Mouse (Mus musculus): ENCODE data around the gene Hoxb5. TPM values are rescaled to one million over a fixed set of nuclear protein-coding genes. Genes with fewer than 3 reads are reported as not detected.

Gene Hoxb5
- polyA plus RNA-seq, 1 experiment from 2014 or later = 0.67 TPM

GRCm38 (mm10) chr11:96282795-96283430 is 20.2 kb upstream of the Hoxb5 start:
- under 1% methylated on average over 49 of the region's 49 CpGs for WGBS
- ATAC-seq (replicated peaks; ENCODE audit: insufficient number of reproducible peaks, low FRiP score, low TSS enrichment, low read depth) (no peak), DNase-seq (ENCODE audit: low spot score) (no peak)
- Histone ChIP-seq H3K27me3 (ENCODE audit: control insufficient read depth, insufficient read depth, low read length) (peaks cover 91% of the 10 kb centered on the region), H3K36me3 (replicated peaks; ENCODE audit: control insufficient read depth, insufficient read depth, low read depth, low read length) (no peaks in the 10 kb centered on the region; the same call in 1 of the 2 replicates), H3K4me3 (ENCODE audit: low read depth, low read length) (no peak overlapping the region), H3K9ac (replicated peaks; ENCODE audit: low read length) (no peak overlapping the region), H3K9me3 (replicated peaks; ENCODE audit: control insufficient read depth, low read length) (no peaks in the 10 kb centered on the region), H3K4me2 (ENCODE audit: low read depth, low read length) (no peak overlapping the region), H3K4me1 (ENCODE audit: control insufficient read depth, insufficient read depth, low read length) (no peaks in the 10 kb centered on the region), H3K27ac (replicated peaks; ENCODE audit: low read depth, low read length) (no peak overlapping the region)

DNA sequence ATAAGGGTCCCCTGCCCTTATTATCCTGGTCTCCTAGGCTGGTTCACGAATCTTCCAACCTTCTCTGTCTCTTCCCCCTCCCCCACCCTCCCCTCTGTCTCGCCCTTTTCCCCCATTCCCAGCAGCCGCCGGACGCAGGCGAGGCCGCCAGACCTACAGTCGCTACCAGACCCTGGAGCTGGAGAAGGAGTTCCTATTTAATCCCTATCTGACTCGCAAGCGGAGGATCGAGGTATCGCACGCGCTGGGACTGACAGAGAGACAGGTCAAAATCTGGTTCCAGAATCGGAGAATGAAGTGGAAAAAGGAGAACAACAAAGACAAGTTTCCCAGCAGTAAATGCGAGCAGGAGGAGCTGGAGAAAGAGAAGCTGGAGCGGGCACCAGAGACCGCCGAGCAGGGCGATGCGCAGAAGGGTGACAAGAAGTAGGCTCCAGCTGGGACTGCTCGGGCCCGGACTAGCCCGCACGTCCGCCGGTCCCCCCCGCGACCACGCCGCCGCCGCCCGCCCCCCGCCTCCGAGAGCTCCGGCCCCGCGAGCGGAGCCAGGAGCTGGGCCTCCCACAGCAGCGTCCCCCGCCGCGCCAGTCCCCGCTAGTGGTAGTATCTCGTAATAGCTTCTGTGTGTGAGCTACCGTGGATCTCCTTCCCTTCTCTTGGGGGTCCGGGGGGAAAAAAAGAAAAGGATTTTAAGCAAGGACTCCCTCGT is 18.9 kb upstream of the Hoxb5 start:
- ATAC-seq (replicated peaks; ENCODE audit: insufficient number of reproducible peaks, low FRiP score, low TSS enrichment, low read depth) (no peak), DNase-seq (ENCODE audit: low spot score) (peak; percentile 60)
- no peak overlapping the region for H3K4me3 ChIP-seq (ENCODE audit: low read depth, low read length)
- no peak overlapping the region for H3K27ac ChIP-seq (replicated peaks; ENCODE audit: low read depth, low read length)
- no peak overlapping the region for H3K9ac ChIP-seq (replicated peaks; ENCODE audit: low read length)
- H3K4me1 ChIP-seq (ENCODE audit: control insufficient read depth, insufficient read depth, low read length) = no peaks in the 10 kb centered on the region
- H3K36me3 ChIP-seq (replicated peaks; ENCODE audit: control insufficient read depth, insufficient read depth, low read depth, low read length) = no peaks in the 10 kb centered on the region; the same call in 1 of the 2 replicates
- 0 out of 2 replicates have a peak overlapping the region, but pooled peaks have one; percentile 1 for H3K4me2 ChIP-seq (ENCODE audit: low read depth, low read length)
- peaks cover 91% of the 10 kb centered on the region for H3K27me3 ChIP-seq (ENCODE audit: control insufficient read depth, insufficient read depth, low read length)
- H3K9me3 ChIP-seq (replicated peaks; ENCODE audit: control insufficient read depth, low read length) = no peaks in the 10 kb centered on the region
- under 1% methylated on average over 49 of the region's 49 CpGs for WGBS

DNA sequence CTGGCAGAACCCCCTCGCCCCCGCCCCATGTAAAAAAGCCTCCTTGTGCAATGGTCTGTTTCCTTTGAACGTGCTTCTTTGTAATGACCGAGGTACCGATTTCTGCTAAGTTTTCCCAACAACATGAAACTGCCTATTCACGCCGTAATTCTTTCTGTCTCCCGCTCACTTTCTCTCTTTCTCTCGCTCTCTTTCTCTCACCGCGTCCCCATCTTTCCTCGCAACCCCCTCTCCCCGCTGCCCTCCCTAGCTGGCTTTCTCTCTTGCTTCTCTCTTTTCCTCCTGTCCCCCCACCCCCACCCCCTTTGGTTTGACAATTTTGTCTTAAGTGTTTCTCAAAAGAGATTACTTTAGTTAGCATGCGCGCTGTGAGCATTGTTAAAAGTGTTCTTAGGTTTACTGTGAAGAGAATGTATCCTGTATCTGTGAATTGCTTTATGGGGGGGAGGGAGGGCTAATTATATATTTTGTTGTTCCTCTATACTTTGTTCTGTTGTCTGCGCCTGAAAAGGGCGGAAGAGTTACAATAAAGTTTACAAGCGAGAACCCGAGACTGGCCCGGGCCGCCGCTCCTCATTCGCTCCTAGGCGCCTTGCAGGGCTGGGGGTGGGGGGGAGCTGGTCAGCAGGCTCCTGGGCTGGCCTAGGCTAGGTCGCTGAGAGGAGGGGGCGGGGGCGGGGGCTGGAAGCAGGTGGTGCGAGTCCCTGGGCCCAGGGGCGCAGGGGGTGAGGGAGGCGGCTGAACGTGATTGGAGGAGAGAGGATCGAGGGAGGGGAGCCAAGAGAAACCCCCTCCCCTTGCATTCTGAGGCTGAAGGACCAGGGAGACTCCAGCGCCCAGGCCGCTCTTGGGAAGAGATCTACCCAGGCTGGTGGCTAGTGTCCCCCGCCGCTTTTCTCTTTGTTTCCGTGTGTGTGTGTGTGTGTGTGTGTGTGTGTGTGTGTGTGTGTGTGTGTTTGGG is 18.1 kb upstream of the Hoxb5 start:
- H3K4me3 ChIP-seq (ENCODE audit: low read depth, low read length) = no peak overlapping the region
- under 1% methylated on average over 33 of the region's 37 CpGs for WGBS
- H3K9me3 ChIP-seq (replicated peaks; ENCODE audit: control insufficient read depth, low read length) = no peaks in the 10 kb centered on the region
- no peak overlapping the region for H3K4me2 ChIP-seq (ENCODE audit: low read depth, low read length)
- ATAC-seq (replicated peaks; ENCODE audit: insufficient number of reproducible peaks, low FRiP score, low TSS enrichment, low read depth) (no peak), DNase-seq (ENCODE audit: low spot score) (no peak)
- no peak overlapping the region for H3K27ac ChIP-seq (replicated peaks; ENCODE audit: low read depth, low read length)
- no peaks in the 10 kb centered on the region for H3K4me1 ChIP-seq (ENCODE audit: control insufficient read depth, insufficient read depth, low read length)
- peaks cover 91% of the 10 kb centered on the region for H3K27me3 ChIP-seq (ENCODE audit: control insufficient read depth, insufficient read depth, low read length)
- H3K36me3 ChIP-seq (replicated peaks; ENCODE audit: control insufficient read depth, insufficient read depth, low read depth, low read length) = no peaks in the 10 kb centered on the region; the same call in 1 of the 2 replicates
- H3K9ac ChIP-seq (replicated peaks; ENCODE audit: low read length) = no peak overlapping the region

GRCm38 (mm10) chr11:96285771-96286738 is 17.1 kb upstream of the Hoxb5 start, which contains the start of gene Hoxb7:
Gene Hoxb7 (plus strand): TSS chr11:96286623.
- ATAC-seq (replicated peaks; ENCODE audit: insufficient number of reproducible peaks, low FRiP score, low TSS enrichment, low read depth) (no peak), DNase-seq (ENCODE audit: low spot score) (no peak)
- no peak within 1 kb of the TSS for H3K9ac ChIP-seq (replicated peaks; ENCODE audit: low read length)
- H3K4me1 ChIP-seq (ENCODE audit: control insufficient read depth, insufficient read depth, low read length) = no peaks in the 10 kb centered on the region
- peaks cover 92% of the 10 kb centered on the region for H3K27me3 ChIP-seq (ENCODE audit: control insufficient read depth, insufficient read depth, low read length)
- H3K9me3 ChIP-seq (replicated peaks; ENCODE audit: control insufficient read depth, low read length) = no peaks in the 10 kb centered on the region
- no peaks in the 10 kb centered on the region; the same call in 1 of the 2 replicates for H3K36me3 ChIP-seq (replicated peaks; ENCODE audit: control insufficient read depth, insufficient read depth, low read depth, low read length)
- no peak within 1 kb of the TSS for H3K4me3 ChIP-seq (ENCODE audit: low read depth, low read length)
- peak within 1 kb of the TSS; percentile 21; the same call in 1 of the 2 replicates for H3K4me2 ChIP-seq (ENCODE audit: low read depth, low read length)
- WGBS = 1% methylated on average over 43 of the region's 43 CpGs
- H3K27ac ChIP-seq (replicated peaks; ENCODE audit: low read depth, low read length) = no peak within 1 kb of the TSS

DNA sequence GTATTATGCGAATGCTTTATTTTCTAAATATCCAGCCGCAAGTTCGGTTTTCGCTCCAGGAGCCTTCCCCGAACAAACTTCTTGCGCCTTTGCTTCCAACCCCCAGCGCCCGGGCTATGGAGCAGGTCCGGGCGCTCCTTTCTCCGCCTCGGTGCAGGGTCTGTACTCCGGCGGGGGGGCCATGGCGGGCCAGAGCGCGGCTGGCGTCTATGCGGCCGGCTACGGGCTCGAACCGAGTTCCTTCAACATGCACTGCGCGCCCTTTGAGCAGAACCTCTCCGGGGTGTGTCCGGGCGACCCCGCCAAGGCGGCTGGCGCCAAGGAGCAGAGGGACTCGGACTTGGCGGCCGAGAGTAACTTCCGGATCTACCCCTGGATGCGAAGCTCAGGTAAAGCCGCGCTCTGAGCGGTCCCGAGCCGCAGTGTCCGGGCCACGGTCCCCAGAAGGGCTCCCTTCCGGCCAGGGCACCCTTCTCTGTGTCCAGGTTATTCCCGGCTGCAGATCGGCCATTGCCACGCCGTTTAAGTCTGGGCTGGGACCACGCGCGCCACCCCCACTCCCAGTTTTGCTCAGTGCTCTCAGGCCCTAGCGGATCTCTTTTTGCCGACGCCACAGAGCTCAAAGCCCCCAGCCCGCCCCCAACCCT is 16.3 kb upstream of the Hoxb5 start:
- no peak overlapping the region for H3K27ac ChIP-seq (replicated peaks; ENCODE audit: low read depth, low read length)
- H3K9ac ChIP-seq (replicated peaks; ENCODE audit: low read length) = no peak overlapping the region
- DNase-seq (ENCODE audit: low spot score) = no peak

DNA sequence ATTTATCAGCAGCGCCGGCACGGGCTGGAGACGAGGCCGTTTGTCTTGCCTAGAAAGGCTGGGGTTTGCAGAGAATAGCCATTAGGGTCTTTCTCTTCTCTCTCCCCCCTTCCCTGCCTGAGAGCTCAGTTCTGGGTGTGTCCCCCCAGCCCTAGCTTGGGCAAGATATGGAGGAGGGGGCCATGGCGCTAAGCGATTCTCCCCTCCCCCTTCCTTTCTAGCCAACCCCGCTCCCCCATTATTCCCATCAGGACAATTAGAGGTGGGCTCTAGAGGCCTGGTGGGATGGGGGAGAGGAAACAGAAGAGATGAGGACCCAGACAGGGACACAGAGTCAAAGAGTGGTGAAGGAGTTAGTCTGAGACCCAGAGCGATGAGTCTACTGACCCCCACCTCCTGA is 15.7 kb upstream of the Hoxb5 start:
- Histone ChIP-seq H3K4me1 (ENCODE audit: control insufficient read depth, insufficient read depth, low read length) (no peaks in the 10 kb centered on the region), H3K27ac (replicated peaks; ENCODE audit: low read depth, low read length) (no peak overlapping the region), H3K4me2 (ENCODE audit: low read depth, low read length) (no peak overlapping the region), H3K9me3 (replicated peaks; ENCODE audit: control insufficient read depth, low read length) (no peaks in the 10 kb centered on the region), H3K4me3 (ENCODE audit: low read depth, low read length) (no peak overlapping the region), H3K27me3 (ENCODE audit: control insufficient read depth, insufficient read depth, low read length) (peaks cover 92% of the 10 kb centered on the region), H3K9ac (replicated peaks; ENCODE audit: low read length) (no peak overlapping the region), H3K36me3 (replicated peaks; ENCODE audit: control insufficient read depth, insufficient read depth, low read depth, low read length) (no peaks in the 10 kb centered on the region)
- DNase-seq (ENCODE audit: low spot score) (no peak), ATAC-seq (replicated peaks; ENCODE audit: insufficient number of reproducible peaks, low FRiP score, low TSS enrichment, low read depth) (no peak)
- 0% methylated on average over 9 of the region's 9 CpGs for WGBS

More for the DNA sequence above, 16.3 kb upstream of the Hoxb5 start:
- no peaks in the 10 kb centered on the region for H3K9me3 ChIP-seq (replicated peaks; ENCODE audit: control insufficient read depth, low read length)
- H3K27me3 ChIP-seq (ENCODE audit: control insufficient read depth, insufficient read depth, low read length) = peaks cover 91% of the 10 kb centered on the region
- ATAC-seq (replicated peaks; ENCODE audit: insufficient number of reproducible peaks, low FRiP score, low TSS enrichment, low read depth) = no peak
- no peak overlapping the region for H3K4me3 ChIP-seq (ENCODE audit: low read depth, low read length)
- H3K4me1 ChIP-seq (ENCODE audit: control insufficient read depth, insufficient read depth, low read length) = no peaks in the 10 kb centered on the region
- peak overlapping the region; percentile 21; the same call in 1 of the 2 replicates for H3K4me2 ChIP-seq (ENCODE audit: low read depth, low read length)
- under 1% methylated on average over 54 of the region's 55 CpGs for WGBS
- H3K36me3 ChIP-seq (replicated peaks; ENCODE audit: control insufficient read depth, insufficient read depth, low read depth, low read length) = no peaks in the 10 kb centered on the region

All from embryonic facial prominence, embryonic 11.5 days (tissue).